Mouse (Mus musculus) brain, embryonic 14.5 days (tissue): Measurements from ENCODE around the gene Bpifa2.

Experiments used
- CTCF ChIP-seq: fragments of 200-500 bp; IDR thresholded peaks from 2 replicates; pipeline ENCODE4 v1.5.1; 2012; ENCODE audit warnings: inconsistent platforms, mild to moderate bottlenecking, moderate library complexity, borderline replicate concordance; ENCODE audit not compliant: insufficient read depth, insufficient read length; ENCODE audit errors: extremely low read depth
- POLR2A ChIP-seq: fragments of 200-500 bp; IDR thresholded peaks from 2 replicates; pipeline ENCODE4 v1.6.1; 2012; ENCODE audit warnings: mild to moderate bottlenecking, inconsistent platforms, borderline replicate concordance; ENCODE audit not compliant: poor library complexity, insufficient read depth, insufficient read length, severe bottlenecking; ENCODE audit errors: extremely low read depth

DNA sequence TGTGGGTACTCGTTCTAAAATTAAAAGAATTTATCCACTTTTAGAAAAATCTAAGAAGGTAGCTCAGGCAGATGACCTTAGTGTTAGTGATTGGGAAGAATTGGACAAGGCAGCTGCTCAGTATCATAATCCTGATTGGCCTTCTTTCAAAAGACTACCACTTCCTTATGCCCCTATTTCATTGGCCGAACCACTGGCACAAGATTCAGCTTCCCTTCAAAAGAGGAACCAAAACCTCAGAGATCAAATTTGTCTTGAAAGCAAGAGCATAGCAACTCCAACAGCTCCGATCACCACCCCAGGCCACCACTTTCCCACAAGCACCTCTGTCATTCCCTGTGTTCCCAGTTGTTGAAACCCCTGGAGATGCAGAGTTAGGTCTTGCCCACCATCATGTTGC is 36.7 kb downstream of the Bpifa2 start:
- TF ChIP-seq POLR2A: no peak
- no peak for TF ChIP-seq CTCF
